Mouse (Mus musculus) G1E (cell line): ENCODE measurements around the gene Sun2. TPM values are rescaled to one million over a fixed set of nuclear protein-coding genes. Genes with fewer than 3 reads are reported as not detected.

ENCODE experiments used
- ATAC-seq: 2 replicates; pipeline ENCODE4 v1.8.0; 2016; ENCODE audit warnings: mild to moderate bottlenecking; ENCODE audit not compliant: insufficient number of reproducible peaks, poor library complexity, low FRiP score, severe bottlenecking; ENCODE audit errors: extremely low read depth
- DNase-seq: peaks from one replicate; pipeline ENCODE4 v3.0.0; 2012; ENCODE audit warnings: low spot score
- H3K27me3 ChIP-seq: 2 replicates; pipeline ENCODE4 v1.6.1; 2012; ENCODE audit warnings: mild to moderate bottlenecking, low read length, inconsistent platforms; ENCODE audit not compliant: insufficient read depth
- H3K36me3 ChIP-seq: replicated peaks from 2 replicates; pipeline ENCODE3; 2012; ENCODE audit warnings: mild to moderate bottlenecking, inconsistent platforms
- H3K4me1 ChIP-seq: 2 replicates; pipeline ENCODE4 v1.6.1; 2012; ENCODE audit warnings: low read depth, low read length, inconsistent platforms, mixed read lengths; ENCODE audit not compliant: insufficient read depth
- H3K4me3 ChIP-seq: 2 replicates; pipeline ENCODE4 v1.5.1; 2012; ENCODE audit warnings: low read depth, mild to moderate bottlenecking, inconsistent platforms, low read length, moderate library complexity, mixed read lengths
- H3K9me3 ChIP-seq: replicated peaks from 2 replicates; pipeline ENCODE4 v1.6.1; 2012; ENCODE audit warnings: inconsistent platforms
- CTCF ChIP-seq: IDR thresholded peaks from 2 replicates; pipeline ENCODE4 v1.5.1; 2012; ENCODE audit warnings: low read depth, low read length, inconsistent platforms, mixed read lengths
- GATA1 ChIP-seq: IDR thresholded peaks from 2 replicates; pipeline ENCODE4 v1.6.1; 2012; ENCODE audit warnings: borderline replicate concordance, low read length, inconsistent platforms, mixed read lengths
- GATA2 ChIP-seq: IDR thresholded peaks from 2 replicates; pipeline ENCODE4 v1.6.1; 2012; ENCODE audit warnings: low read depth, low read length, inconsistent platforms, borderline replicate concordance
- POLR2AphosphoS5 ChIP-seq: IDR thresholded peaks from 2 replicates; pipeline ENCODE4 v1.6.1; 2012; ENCODE audit warnings: low read depth, low read length, inconsistent platforms; ENCODE audit not compliant: insufficient replicate concordance
- TAL1 ChIP-seq: conservative IDR thresholded peaks from 2 replicates; pipeline ENCODE4 v1.6.1; 2012; ENCODE audit warnings: low read depth, low read length, inconsistent platforms, mixed read lengths
- polyA plus RNA-seq: library from polyadenylated mRNA; stranded (reverse); fragments of >175 nt; gene quantifications from 2 replicates; pipeline ENCODE4 v1.2.3, GENCODE M21; 2012
- total RNA-seq, 2 experiments: library from RNA; stranded (forward) in 1 of 2; stranded (reverse) in 1 of 2; fragments of 200-1000 nt in 1 of 2; fragments of >200 nt in 1 of 2; fragmentation: Nextera tagmentation in 1 of 2; gene quantifications; 2 replicates each; pipeline ENCODE4 v1.2.3; 2014 to 2017

Sun2 gene
- total and polyA plus RNA-seq, 3 experiments, result 24.4 to 33.3 (median 30.1) TPM

- H3K4me1 ChIP-seq, result peaks cover 26% of the 10 kb centered on the region
- peaks cover 16% of the 10 kb centered on the region for H3K27me3 ChIP-seq
- no peaks in the 10 kb centered on the region for H3K9me3 ChIP-seq
- H3K36me3 ChIP-seq, result peaks cover under 1% of the 10 kb centered on the region
- no peak for ATAC-seq
- no peak within 1 kb of the TSS for H3K4me3 ChIP-seq
- TF ChIP-seq TAL1, result no peak
- no peak for TF ChIP-seq GATA2
- TF ChIP-seq CTCF, result no peak
- TF ChIP-seq GATA1, result no peak
- TF ChIP-seq POLR2AphosphoS5, result no peak
- DNase-seq, result no peak
Observed at GRCm38 (mm10) chr15:79777749-79778148, 35.4 kb upstream of the Sun2 start, which contains the start of gene Dnal4. Dnal4 (minus strand) TSS chr15:79777849.

DNA sequence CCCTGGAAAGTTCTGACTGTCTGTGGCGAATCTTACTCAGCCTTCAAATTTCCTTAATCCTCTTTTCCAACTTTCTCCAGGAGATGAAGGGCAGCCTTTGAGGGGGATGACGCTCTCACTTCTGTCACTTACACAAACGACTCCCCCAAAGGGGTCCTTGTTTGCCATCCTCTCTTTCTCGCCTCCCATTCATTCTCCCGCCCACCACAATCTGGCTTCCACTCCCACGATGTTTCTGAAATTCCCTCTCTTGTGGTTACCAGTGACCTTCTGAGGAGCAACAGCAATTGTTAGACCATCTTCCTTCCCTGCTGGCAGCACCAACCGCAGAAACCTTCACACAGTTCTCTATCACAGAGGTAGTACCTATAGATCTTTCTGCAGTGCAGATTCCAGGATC, 33.3 kb upstream of the Sun2 start:
- ATAC-seq, result no peak
- H3K4me3 ChIP-seq, result no peak overlapping the region
- peaks cover 28% of the 10 kb centered on the region for H3K4me1 ChIP-seq
- peaks cover 10% of the 10 kb centered on the region for H3K27me3 ChIP-seq
- DNase-seq, result no peak
- TF ChIP-seq CTCF, result no peak
- TF ChIP-seq POLR2AphosphoS5, result no peak
- TF ChIP-seq TAL1, result no peak
- no peak for TF ChIP-seq GATA2
- TF ChIP-seq GATA1, result no peak
- H3K9me3 ChIP-seq, result no peaks in the 10 kb centered on the region
- peaks cover 13% of the 10 kb centered on the region for H3K36me3 ChIP-seq

GRCm38 (mm10) chr15:79774117-79775027, 32.0 kb upstream of the Sun2 start:
- Histone ChIP-seq H3K4me1 (peaks cover 28% of the 10 kb centered on the region), H3K36me3 (peaks cover 20% of the 10 kb centered on the region), H3K9me3 (no peaks in the 10 kb centered on the region), H3K4me3 (peak overlapping the region; percentile 88), H3K27me3 (peaks cover 10% of the 10 kb centered on the region)
- TF ChIP-seq TAL1 (no peak), GATA1 (no peak), GATA2 (no peak), CTCF (no peak), POLR2AphosphoS5 (no peak)
- ATAC-seq (peak; percentile 97), DNase-seq (peak; percentile 99)

DNA sequence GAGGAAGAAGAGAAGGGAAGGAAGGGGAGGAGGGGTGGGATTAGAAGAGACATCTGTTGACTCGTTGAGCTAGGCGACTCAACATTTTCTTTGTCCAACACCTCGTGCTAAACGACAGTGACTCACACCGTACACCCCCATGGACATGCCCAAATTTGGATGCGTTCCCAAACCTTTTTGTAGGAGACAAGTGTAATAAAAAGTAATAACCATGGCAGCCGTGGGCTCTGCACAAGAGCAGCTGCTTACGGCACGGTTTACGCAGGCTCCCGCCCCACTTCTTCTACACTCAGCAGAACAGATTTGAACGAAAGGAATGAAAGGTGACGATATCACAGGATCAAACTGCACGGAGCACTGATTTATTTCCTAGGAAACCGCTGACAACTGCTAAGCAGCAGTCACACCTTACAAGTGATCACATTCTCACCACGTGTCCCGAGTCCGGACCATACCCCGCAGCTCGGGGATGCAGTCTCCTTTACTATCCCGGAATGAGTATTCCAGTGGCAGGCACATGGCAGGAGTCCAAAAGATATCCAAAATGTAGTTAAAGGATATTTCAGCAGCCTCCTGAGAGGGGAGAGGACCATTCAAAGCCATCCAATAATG, 28.4 kb upstream of the Sun2 start:
- ATAC-seq (no peak), DNase-seq (no peak)
- Histone ChIP-seq H3K36me3 (peaks cover 32% of the 10 kb centered on the region), H3K4me1 (peaks cover 32% of the 10 kb centered on the region), H3K4me3 (no peak overlapping the region), H3K9me3 (no peaks in the 10 kb centered on the region), H3K27me3 (0 out of 2 replicates have a peak, but pooled peaks cover under 1% of the 10 kb centered on the region)
- TF ChIP-seq GATA2, result no peak
- no peak for TF ChIP-seq CTCF
- TF ChIP-seq POLR2AphosphoS5, result no peak
- no peak for TF ChIP-seq TAL1
- TF ChIP-seq GATA1, result no peak

DNA sequence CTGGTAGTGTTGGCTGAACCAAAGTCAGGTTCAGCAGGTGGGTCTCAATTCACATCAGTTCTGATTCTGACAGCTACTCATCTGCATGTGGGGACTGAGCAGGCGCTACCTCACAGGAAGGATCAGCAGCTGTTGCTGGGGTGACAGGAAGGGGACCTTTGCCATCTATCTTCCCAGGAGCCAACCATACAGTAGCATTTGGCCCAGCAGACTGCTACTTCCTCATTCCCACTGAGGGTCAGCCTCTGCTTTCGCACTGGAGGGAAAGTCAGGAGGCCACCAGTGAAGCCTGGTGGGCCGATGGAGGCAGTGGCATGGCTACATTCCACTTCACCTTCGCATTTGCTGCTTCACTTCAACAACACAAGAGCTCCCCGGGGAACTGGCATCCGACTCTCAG, 26.0 kb upstream of the Sun2 start:
- Histone ChIP-seq H3K4me3 (no peak overlapping the region), H3K4me1 (peaks cover 12% of the 10 kb centered on the region)

GRCm38 (mm10) chr15:79767327-79767961, 25.1 kb upstream of the Sun2 start:
- H3K4me1 ChIP-seq, result peaks cover 6% of the 10 kb centered on the region; the same call in 1 of the 2 replicates
- DNase-seq, result no peak

More for the DNA sequence above, 26.0 kb upstream of the Sun2 start:
- peaks cover 56% of the 10 kb centered on the region for H3K36me3 ChIP-seq
- H3K9me3 ChIP-seq, result no peaks in the 10 kb centered on the region
- no peaks in the 10 kb centered on the region for H3K27me3 ChIP-seq
- no peak for ATAC-seq
- no peak for DNase-seq
- TF ChIP-seq GATA1 (no peak), POLR2AphosphoS5 (no peak), GATA2 (no peak), CTCF (no peak), TAL1 (no peak)

More at GRCm38 (mm10) chr15:79767327-79767961, 25.1 kb upstream of the Sun2 start:
- ATAC-seq, result no peak
- Histone ChIP-seq H3K27me3 (no peaks in the 10 kb centered on the region), H3K4me3 (no peak overlapping the region), H3K9me3 (no peaks in the 10 kb centered on the region), H3K36me3 (peaks cover 61% of the 10 kb centered on the region)
- TF ChIP-seq GATA2, result no peak
- no peak for TF ChIP-seq POLR2AphosphoS5
- no peak for TF ChIP-seq TAL1
- TF ChIP-seq GATA1, result no peak
- TF ChIP-seq CTCF, result no peak
